Comparison of ENCODE assay signal across 8 mouse cellular contexts in genomic region chr19:4439161-4439801, GRCm38 (mm10). TPM values are rescaled to one million over a fixed set of nuclear protein-coding genes. Genes with fewer than 3 reads are reported as not detected.
DNase-seq lines count a peak whose midpoint lies in the region; ATAC-seq and TF ChIP-seq lines count a peak whose summit lies in the region.

Gene Rhod, minus strand, starts transcription at chr19:4439432.

- TF ChIP-seq POLR2A in testis, adult 2 months (IDR thresholded peaks at IDR 0.05; ENCODE audit: control insufficient read depth, low read depth, low read length) = peak; percentile 26; the same call in 1 of the 2 replicates

- H3K4me1 ChIP-seq in heart, embryonic 11.5 days (ENCODE audit: control insufficient read depth, insufficient read depth, low read length) = peaks cover 31% of the 10 kb centered on the region
- peaks cover 36% of the 10 kb centered on the region for H3K4me1 ChIP-seq in kidney, embryonic 16.5 days (ENCODE audit: insufficient read depth, low read length)
- H3K4me1 ChIP-seq in testis, adult 2 months (ENCODE audit: control insufficient read depth, insufficient read depth, low read length) = peaks cover 17% of the 10 kb centered on the region

- ATAC-seq in heart, embryonic 11.5 days (replicated peaks; ENCODE audit: insufficient number of reproducible peaks, low FRiP score, low TSS enrichment) = 0 out of 2 replicates have a peak, but pooled peaks have one; percentile 27
- ATAC-seq in kidney, embryonic 16.5 days (ENCODE audit: low FRiP score, low TSS enrichment) = peak; percentile 50

- peak within 1 kb of the TSS; percentile 78 for H3K9ac ChIP-seq in heart, embryonic 11.5 days (ENCODE audit: low read depth, low read length)
- peak within 1 kb of the TSS; percentile 81 for H3K9ac ChIP-seq in kidney, embryonic 16.5 days (replicated peaks; ENCODE audit: low read length)

- WGBS in heart, embryonic 11.5 days (ENCODE audit: insufficient replicate concordance) = 0% methylated on average over 38 of the region's 51 CpGs
- WGBS in kidney, embryonic 16.5 days = under 1% methylated on average over 50 of the region's 51 CpGs

- H3K4me2 ChIP-seq in heart, embryonic 11.5 days = peak within 1 kb of the TSS; percentile 70
- H3K4me2 ChIP-seq in kidney, embryonic 16.5 days (replicated peaks; ENCODE audit: low read depth, low read length) = peak within 1 kb of the TSS; percentile 90

- H3K4me3 ChIP-seq in layer of hippocampus, adult 2 months = peak within 1 kb of the TSS; percentile 48
- peak within 1 kb of the TSS; percentile 80 for H3K4me3 ChIP-seq in heart, embryonic 11.5 days (ENCODE audit: low read depth, low read length)
- peak within 1 kb of the TSS; percentile 74 for H3K4me3 ChIP-seq in kidney, embryonic 16.5 days (ENCODE audit: low read length)
- H3K4me3 ChIP-seq in testis, adult 2 months (ENCODE audit: control insufficient read depth, low read depth, low read length) = peak within 1 kb of the TSS; percentile 85

- DNase-seq in layer of hippocampus, adult 2 months (ENCODE audit: low spot score in 2 of 2) = no peak
- no peak for DNase-seq in layer of hippocampus, postnatal 14 days (ENCODE audit: low spot score in 2 of 2)
- peak; percentile 64 for DNase-seq in embryo, embryonic 10.5 days (ENCODE audit: low spot score)
- DNase-seq in lung, postnatal 25 days (ENCODE audit: low spot score) = peak; percentile 64
- no peak for DNase-seq in right cerebral cortex, adult 2 months (ENCODE audit: low spot score in 2 of 2)

- no peak within 1 kb of the TSS for H3K27ac ChIP-seq in layer of hippocampus, adult 2 months
- H3K27ac ChIP-seq in heart, embryonic 11.5 days (ENCODE audit: low read depth, low read length) = peak within 1 kb of the TSS; percentile 3; the same call in 1 of the 2 replicates
- H3K27ac ChIP-seq in kidney, embryonic 16.5 days (ENCODE audit: low read length) = peak within 1 kb of the TSS; percentile 91
- H3K27ac ChIP-seq in testis, adult 2 months (ENCODE audit: control insufficient read depth, insufficient read depth, low read depth, low read length) = no peak within 1 kb of the TSS; the same call in 1 of the 2 replicates

- H3K27me3 ChIP-seq in heart, embryonic 11.5 days (ENCODE audit: control insufficient read depth, insufficient read depth, low read length) = no peaks in the 10 kb centered on the region
- no peaks in the 10 kb centered on the region for H3K27me3 ChIP-seq in kidney, embryonic 16.5 days (ENCODE audit: insufficient read depth, low read length)
- no peaks in the 10 kb centered on the region; the same call in 1 of the 2 replicates for H3K27me3 ChIP-seq in testis, adult 2 months (ENCODE audit: control insufficient read depth, insufficient read depth, low read length)

- no peaks in the 10 kb centered on the region for H3K9me3 ChIP-seq in heart, embryonic 11.5 days (replicated peaks; ENCODE audit: control insufficient read depth, low read length)
- H3K9me3 ChIP-seq in kidney, embryonic 16.5 days (ENCODE audit: low read length) = peaks cover 4% of the 10 kb centered on the region; the same call in 1 of the 2 replicates

- no peak for TF ChIP-seq CTCF in layer of hippocampus, adult 2 months (conservative IDR thresholded peaks at IDR 0.05)
- no peak for TF ChIP-seq CTCF in testis, adult 2 months (IDR thresholded peaks at IDR 0.05; ENCODE audit: control insufficient read depth, insufficient read depth, insufficient replicate concordance, low read depth, low read length)

- H3K36me3 ChIP-seq in heart, embryonic 11.5 days (ENCODE audit: control insufficient read depth, insufficient read depth, low read length) = no peaks in the 10 kb centered on the region
- H3K36me3 ChIP-seq in kidney, embryonic 16.5 days (ENCODE audit: insufficient read depth, low read length) = peaks cover 13% of the 10 kb centered on the region; the same call in 1 of the 2 replicates
- no peaks in the 10 kb centered on the region for H3K36me3 ChIP-seq in testis, adult 2 months (ENCODE audit: control insufficient read depth, insufficient read depth, low read length)

RNA-seq across cellular contexts. Expression of gene Rhod, which starts in this region (rescaled TPM):
- total RNA-seq in layer of hippocampus, adult 2 months (2021) = 1 to 10 TPM in 1 of 2 experiments, under 1 TPM in 1; 0.82 to 1.0 TPM
- 1 to 10 TPM; 2.0 to 2.2 TPM for total RNA-seq in layer of hippocampus, postnatal 14 days (2021)
- polyA plus RNA-seq in heart, embryonic 11.5 days (2014; fragmentation: Nextera tagmentation; extraction: Ambion mirVana) = 28.5 and 31.1 TPM in 2 replicates
- polyA plus RNA-seq in kidney, embryonic 16.5 days (2015; fragmentation: Nextera tagmentation; extraction: Ambion mirVana) = 46.3 and 57.9 TPM in 2 replicates
- polyA plus RNA-seq in testis, adult 2 months (2012; rRNA removed) = 8.9 and 9.3 TPM in 2 replicates

Comparison
In these comparisons a context has a peak if more than half of its experiments do, and no peak if none do; other contexts are left out.
1. DNase-seq: peak in embryo, embryonic 10.5 days (single experiment) and lung, postnatal 25 days (single experiment); none in layer of hippocampus, adult 2 months (0 of 2), layer of hippocampus, postnatal 14 days (0 of 2) and right cerebral cortex, adult 2 months (0 of 2).
2. H3K27ac ChIP-seq: peak in heart, embryonic 11.5 days (single experiment) and kidney, embryonic 16.5 days (single experiment); none in layer of hippocampus, adult 2 months (single experiment) and testis, adult 2 months (single experiment).
3. Peak in every context shown above with its lines, with median percentiles within 50 percentile points of each other: H3K4me3 ChIP-seq.